Comparison of ENCODE assay signal across 14 mouse cellular contexts in genomic region chr1:182073180-182073579, GRCm38 (mm10).
"Had no signal": no experiment of that assay in that cellular context is flagged by ENCODE, and none has a peak within 500 bp of the region (broad histone marks: within the 10 kb centered on the region; RNA-seq: fewer than 3 reads in every experiment).

No protein-coding gene starts in this region.

- H3K4me2 ChIP-seq: kidney, embryonic 15.5 days; limb, embryonic 15.5 days; liver, embryonic 12.5 days; lung, embryonic 14.5 days; midbrain, embryonic 13.5 days; neural tube, embryonic 15.5 days had no signal

- DNase-seq: kidney, postnatal 14 days; left cerebral cortex, postnatal 4 days; lung, embryonic 14.5 days; lung, postnatal 10 days; right cerebral cortex, adult 18-20 months; right cerebral cortex, postnatal 25 days; thymus, postnatal 4 days had no signal

- ATAC-seq: liver, embryonic 12.5 days; midbrain, embryonic 13.5 days had no signal

- H3K36me3 ChIP-seq: limb, embryonic 15.5 days; liver, embryonic 12.5 days; midbrain, embryonic 13.5 days; neural tube, embryonic 15.5 days had no signal

- H3K4me3 ChIP-seq: kidney, embryonic 15.5 days; limb, embryonic 15.5 days; liver, embryonic 12.5 days; midbrain, embryonic 13.5 days; myocyte; neural tube, embryonic 15.5 days had no signal

- H3K27me3 ChIP-seq: kidney, embryonic 15.5 days; limb, embryonic 15.5 days; liver, embryonic 12.5 days; midbrain, embryonic 13.5 days; neural tube, embryonic 15.5 days had no signal

- H3K9me3 ChIP-seq: kidney, embryonic 15.5 days; limb, embryonic 15.5 days; liver, embryonic 12.5 days; neural tube, embryonic 15.5 days had no signal

- H3K9ac ChIP-seq: kidney, embryonic 15.5 days; limb, embryonic 15.5 days; liver, embryonic 12.5 days; lung, embryonic 14.5 days; midbrain, embryonic 13.5 days; neural tube, embryonic 15.5 days had no signal

- H3K4me1 ChIP-seq: kidney, embryonic 15.5 days; liver, embryonic 12.5 days; midbrain, embryonic 13.5 days had no signal

- H3K27ac ChIP-seq: kidney, embryonic 15.5 days; liver, embryonic 12.5 days; midbrain, embryonic 13.5 days; neural tube, embryonic 15.5 days; stomach, postnatal 0 days had no signal
